Mouse (Mus musculus): ENCODE data around the gene Scd1.
A peak's percentile ranks its signal among the peaks of the same experiment; 100 is the strongest.

The Scd1 gene

DNA sequence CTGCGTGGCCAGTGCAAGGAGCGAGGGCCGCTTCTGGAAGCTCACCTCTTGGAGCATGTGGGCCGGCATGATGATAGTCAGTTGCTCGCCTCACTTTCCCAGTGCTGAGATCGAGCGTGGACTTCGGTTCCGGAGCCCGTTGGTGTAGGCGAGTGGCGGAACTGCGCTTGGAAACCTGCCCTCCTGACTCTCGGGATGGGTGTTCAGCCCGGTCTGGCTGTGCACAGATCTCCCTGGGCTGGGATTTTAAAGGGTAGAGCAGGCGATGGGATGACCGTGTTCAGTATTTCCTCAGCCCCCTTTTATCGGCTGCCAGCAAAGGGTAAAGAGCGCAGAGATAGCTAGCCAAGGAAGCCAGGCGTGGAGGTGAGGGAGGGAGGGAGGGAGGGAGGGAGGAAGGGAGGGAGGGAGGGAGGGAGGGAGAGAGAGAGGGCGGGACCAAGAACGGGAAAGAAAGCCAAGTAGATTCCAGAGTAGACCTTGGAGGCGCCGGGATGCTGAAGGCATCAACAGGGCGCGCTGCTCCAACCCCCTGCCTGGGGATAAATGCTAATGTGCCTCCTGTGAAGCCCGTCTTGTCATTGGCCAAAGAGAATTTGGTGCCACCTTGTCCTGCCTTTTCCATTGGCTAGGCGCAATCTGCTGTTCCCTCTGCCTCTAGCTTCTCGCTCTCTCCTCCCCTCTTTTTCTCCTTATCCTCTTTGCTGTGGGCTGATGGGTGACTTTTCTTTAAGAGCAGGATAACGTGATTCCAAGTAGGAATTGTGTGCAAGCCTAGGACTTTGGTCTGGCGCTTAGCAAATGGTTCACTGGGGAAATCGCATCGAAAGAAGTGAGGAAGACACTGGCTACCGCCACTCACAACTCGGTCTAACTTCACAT lies at the start of gene Scd1:
Scd1 (minus strand) TSS at position 539 of the 882 bp plus-strand sequence.
- peak; percentile 69 to 79 for DNase-seq (ENCODE audit: low spot score in 2 of 2)

DNA sequence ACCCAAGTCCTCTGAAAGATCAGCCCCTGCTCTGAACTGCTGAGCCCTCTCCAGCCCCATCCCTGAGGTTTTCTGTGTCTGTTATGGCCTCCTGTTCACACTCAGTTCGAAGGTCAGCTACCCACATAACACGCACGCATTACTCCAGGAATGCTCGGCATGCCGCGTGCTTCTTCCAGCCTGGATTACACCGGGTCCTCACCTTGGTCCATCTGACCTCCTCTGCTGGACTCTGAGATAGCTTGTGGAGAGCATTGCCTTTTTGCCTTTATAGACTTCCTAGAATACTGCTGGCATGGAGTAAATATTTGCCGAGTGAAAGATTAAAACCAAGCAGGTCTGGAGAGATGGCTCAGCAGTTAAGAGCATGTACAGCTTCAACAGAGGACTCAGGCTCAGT lies 47.7 kb upstream of the Scd1 start:
- DNase-seq (ENCODE audit: low spot score in 2 of 2) = no peak

DNA sequence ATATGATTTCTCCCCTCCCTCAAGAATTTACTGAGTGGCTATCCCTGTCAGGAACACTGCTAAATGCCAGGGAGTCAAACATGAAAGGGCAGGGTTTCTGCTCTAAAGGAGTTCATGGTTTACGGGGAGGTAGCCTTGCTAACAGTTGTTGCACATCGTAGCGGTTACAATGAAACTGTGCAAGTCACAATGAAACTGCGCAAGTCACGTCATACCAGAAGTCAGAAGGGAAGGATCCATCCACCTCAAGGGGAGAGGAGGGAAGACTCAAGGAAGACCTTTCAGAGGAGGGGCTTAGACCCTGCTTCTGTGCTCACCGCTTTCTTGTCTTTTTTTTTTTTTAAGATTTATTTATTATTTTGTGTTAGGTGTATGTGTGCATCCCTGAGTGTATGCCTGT lies 47.2 kb upstream of the Scd1 start:
- no peak for DNase-seq (ENCODE audit: low spot score in 2 of 2)

DNA sequence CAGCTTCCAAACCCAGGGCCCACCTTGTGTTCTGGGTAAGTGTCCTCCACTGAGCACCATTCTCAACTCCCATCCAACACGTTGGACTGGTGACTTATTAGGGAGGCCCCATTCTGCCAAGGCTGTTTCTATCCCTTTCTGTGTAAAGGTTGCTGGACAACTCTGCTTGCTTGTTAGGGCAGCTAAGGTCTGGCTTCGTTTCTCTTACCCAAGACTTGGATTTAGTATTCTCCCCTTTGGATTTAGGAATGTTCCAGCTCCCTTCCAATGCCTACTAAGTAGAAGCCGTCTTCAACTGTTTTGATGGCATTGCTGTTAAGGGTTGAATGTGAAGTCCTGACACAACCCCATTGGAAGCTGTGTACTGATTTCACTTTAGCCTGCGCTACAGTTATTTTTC lies 40.2 kb upstream of the Scd1 start:
- no peak for DNase-seq (ENCODE audit: low spot score in 2 of 2)

DNA sequence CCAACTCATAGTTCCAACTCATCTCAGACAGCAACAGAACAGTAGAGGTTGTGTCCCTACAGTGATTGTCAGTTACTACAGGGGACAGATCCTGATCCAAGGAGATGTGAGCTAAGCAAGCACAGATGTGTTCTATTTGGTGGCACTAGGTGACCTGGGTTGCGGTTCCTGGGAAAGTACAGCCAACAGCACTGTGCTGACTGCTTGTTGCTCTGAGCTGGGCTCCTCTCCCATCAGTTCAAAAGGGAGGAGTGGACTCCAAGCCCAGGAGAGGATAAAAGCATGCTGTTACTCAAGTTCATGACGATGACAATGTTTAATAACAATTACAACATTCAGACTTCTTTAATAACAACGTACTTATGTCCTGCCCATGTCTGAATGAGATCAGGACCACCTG lies 38.1 kb upstream of the Scd1 start:
- DNase-seq (ENCODE audit: low spot score in 2 of 2) = no peak

DNA sequence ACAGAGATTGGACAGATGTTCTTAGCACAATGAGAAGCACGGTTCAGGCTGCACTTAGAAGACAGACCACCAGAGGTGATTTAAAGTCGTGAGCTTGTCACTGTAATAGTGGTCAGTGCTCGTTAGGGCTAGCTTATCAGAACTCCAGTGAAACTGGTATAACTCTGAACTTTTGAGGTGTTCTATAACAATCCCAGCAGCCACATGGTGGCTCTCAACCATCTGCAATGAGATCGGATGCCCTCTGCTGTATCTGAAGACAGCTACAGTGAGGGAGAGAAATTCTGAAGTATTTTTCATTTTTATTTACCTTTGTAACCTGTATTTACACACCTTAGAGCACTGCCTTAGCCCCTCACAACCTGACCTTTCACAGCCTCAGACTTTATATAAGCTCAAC lies 31.6 kb upstream of the Scd1 start:
- DNase-seq (ENCODE audit: low spot score in 2 of 2) = no peak

DNA sequence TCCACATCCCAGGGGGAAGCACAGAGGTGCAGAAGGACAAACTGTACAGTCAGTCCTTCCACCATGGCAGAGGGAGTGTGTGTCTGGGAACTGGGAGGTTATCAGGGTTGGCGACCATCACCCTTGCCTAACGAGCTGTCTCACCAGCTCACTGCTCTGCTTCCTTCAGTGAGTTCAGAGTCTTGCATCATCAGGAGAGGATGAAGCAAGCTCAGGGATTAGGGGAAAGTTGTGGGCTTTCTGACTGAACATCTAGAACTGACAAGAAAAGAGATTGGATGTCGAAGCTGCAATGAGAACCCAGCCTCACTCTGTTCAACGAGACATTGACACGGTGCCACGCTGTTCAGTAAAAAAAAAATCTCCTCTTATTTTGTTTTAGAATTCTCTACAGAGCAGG lies 30.3 kb upstream of the Scd1 start:
- DNase-seq (ENCODE audit: low spot score in 2 of 2) = no peak

DNA sequence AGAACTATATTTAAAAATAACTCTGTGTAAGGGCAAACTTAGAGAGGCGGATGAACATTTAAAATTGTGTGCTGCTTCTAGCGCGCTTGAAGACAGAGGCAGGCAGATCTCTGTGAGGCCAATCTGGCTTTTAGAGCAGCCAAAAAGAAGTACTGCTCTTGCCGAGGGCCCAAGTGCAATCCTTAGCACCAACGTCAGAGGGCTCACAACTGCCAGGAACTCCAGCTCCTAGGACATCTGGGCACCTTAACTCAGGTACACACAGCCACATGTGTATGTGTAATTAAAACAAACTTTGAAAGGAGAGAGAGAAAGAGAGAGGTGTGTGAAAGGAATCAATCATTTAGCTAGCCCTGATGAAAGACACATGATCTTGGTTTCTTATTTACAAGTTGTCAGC lies 24.4 kb upstream of the Scd1 start:
- no peak for DNase-seq (ENCODE audit: low spot score in 2 of 2)

DNA sequence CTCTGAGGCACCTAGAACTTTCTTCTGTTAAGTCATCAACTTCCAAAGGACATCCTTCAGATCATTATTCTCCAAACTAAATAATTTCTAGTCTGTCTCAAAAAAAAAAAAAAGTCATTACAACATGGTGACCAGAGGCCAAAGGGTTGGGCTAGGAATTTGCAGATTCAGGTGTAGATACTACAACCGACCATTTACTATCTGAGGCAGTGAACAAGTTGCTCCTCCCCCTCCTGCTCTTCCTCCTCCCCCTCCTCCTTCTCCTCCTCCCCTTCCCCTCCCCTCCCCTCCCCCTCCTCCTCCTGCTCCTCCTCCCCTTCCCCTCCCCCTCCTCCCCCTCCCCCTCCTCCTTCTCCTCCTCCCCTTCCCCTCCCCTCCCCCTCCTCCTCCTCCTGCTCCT lies 20.0 kb upstream of the Scd1 start:
- DNase-seq (ENCODE audit: low spot score in 2 of 2) = no peak

DNA sequence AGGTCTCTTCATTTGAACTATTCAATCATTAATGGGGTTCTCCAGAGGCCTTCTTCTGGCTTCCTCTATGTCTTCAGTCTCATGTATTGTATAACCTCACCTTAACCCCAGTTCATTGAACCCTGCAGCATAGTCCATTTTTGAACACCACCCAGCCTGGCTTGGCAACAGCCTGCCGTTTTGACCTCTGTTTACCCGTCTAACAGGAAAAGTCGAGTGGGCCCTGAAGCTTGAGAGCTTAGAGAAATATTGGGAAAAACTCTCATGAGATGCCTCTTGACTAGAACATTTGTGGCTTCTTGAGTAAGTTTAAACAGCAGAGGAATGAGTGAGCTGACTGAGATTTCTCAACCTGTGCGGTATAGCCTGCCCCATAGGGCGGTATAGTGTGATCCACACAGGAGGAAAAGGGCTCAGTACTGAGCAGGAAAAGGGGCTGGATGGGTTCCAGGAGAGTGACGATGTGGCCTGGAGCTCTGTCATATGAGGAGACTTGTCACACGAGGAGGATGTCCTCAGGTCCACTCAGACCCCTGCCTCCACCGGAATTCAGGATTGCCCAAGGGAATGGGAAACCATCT lies 14.5 kb upstream of the Scd1 start:
- no peak for DNase-seq (ENCODE audit: low spot score in 2 of 2)

DNA sequence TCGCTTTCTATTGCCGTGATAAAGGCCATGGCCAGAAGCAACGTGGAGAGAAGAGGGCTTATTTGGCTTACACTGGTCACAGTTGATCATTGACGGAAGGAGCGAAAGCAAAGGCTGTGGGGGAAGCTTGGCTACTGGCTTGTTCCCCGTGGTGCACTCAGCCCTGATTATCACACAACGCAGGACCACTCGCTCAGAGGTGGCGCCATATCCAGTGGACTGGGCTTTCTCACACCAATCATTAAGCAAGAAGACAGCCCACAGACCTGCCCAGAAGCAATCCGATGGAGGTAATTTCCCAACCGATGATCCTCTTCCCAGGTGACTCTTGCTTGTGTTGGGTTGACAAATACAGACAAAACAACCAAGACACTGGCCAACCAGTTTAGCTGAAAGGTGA lies 11.9 kb upstream of the Scd1 start:
- no peak for DNase-seq (ENCODE audit: low spot score in 2 of 2)

DNA sequence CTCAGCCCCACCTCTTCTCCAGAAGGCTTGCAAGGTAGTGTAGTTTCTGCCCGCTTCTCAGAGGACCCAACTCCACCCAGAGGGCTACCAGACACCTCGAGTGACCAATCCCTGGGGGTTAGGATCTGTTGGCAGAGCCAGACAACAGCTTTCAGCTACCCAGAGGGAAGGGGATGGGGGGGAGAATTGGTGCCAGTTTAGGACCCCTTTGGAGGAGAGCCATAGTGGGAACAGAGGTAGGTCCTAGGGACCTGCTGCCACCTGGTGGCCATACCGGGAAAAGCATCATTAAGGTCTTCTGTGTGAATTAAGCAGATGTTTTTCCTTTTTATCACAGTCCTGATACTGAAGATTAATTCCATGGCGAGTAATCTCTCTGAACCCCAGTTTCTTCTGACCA lies 11.3 kb upstream of the Scd1 start:
- DNase-seq (ENCODE audit: low spot score in 2 of 2) = peak in 1 of 2 experiments; percentile 72

DNA sequence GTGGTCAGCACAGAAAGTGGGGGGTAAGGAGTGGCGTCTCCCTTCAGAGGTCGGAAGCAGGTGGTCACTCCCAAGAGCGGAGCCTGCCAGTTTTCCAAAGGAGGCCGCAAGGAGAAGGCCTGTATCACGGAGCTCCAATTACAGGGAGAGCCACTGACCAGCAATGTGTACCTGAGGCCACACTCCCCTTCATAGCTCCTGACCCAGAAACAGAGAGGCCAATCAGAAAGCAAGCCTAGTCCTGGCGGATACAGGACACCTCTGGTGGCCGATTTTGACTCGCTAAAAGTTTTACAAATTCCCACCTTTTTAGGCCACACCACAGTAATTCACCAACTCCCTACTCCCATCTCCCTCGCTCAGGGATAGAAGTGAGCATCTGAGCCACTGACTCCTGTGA lies 10.9 kb upstream of the Scd1 start:
- no peak for DNase-seq (ENCODE audit: low spot score in 2 of 2)

DNA sequence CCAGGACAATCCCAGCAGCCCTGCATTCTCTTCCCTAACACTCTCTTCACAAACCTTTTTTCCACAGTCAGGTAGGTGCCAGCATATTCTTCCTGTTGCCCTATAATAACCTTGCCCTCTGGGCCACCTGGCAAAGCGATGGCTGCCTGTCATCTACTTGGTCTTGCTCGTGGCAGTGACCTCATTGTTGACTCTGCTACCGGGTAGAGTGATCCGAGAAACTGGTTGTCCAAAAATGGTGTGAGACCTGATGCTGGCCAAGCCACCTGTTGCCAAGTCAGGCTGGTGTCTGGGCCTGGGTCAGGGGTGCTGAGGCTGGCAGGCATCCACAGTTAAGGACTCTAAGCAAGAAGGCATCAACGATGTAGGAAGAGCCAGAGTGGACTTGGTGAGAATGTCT lies 10.4 kb upstream of the Scd1 start:
- no peak for DNase-seq (ENCODE audit: low spot score in 2 of 2)

DNA sequence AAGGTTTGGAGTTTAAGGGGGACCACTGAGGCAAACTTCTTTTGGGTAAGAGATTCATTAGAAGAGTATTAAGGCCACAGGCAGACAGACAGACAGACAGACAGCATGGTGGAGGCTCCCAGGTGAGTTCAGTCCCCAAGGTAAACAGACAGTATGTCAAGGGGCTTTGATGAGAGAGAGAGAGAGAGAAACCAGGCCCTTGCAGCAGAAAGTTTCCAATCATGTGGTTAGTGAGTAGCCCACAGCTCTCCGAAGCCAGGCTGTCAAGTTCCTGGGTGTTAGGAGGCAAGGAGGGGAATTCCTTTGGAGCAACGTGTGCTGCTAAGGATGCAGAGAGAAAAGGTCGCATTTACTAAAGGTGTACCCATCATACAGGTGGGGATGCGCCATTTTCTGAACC lies 9.8 kb upstream of the Scd1 start:
- DNase-seq (ENCODE audit: low spot score in 2 of 2) = no peak

DNA sequence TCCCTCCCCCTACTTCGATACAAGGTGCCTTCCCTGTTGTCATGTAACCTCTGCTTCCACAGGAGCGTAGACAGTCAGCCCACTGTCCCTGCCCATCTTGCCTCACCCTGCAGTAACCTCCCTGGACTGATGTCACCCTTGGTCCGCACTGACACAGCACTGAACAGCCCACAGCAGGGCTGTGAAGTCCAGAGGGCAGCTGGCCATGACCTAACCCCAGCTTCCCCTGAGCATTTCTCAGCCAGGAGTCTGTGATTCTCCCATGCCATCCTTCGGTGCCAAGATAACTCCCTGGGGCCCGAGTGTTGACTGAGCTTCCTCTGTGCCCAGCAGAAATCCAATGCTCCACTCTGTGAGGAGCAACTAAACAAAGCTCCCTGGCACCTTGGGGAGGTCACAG lies 8.6 kb upstream of the Scd1 start:
- no peak for DNase-seq (ENCODE audit: low spot score in 2 of 2)

DNA sequence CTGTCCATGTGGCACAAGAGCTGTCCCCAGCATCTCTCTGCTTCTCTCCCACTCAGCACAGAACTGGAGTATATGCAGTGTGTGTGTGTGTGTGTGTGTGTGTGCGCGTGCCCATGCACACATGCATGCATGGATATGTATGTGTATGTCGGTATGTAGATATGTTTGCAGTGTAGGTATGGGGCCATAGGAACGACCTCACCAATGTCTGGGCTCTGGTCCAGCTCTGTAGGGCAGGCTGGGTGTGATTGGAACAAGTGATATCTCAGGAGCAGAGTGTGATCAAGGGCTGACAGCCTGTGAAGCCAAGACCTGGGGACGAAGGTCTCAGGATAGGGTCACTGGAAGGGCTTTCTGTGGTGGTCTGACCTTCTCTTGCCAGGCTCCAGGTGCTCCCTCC lies 7.8 kb upstream of the Scd1 start:
- DNase-seq (ENCODE audit: low spot score in 2 of 2) = no peak

DNA sequence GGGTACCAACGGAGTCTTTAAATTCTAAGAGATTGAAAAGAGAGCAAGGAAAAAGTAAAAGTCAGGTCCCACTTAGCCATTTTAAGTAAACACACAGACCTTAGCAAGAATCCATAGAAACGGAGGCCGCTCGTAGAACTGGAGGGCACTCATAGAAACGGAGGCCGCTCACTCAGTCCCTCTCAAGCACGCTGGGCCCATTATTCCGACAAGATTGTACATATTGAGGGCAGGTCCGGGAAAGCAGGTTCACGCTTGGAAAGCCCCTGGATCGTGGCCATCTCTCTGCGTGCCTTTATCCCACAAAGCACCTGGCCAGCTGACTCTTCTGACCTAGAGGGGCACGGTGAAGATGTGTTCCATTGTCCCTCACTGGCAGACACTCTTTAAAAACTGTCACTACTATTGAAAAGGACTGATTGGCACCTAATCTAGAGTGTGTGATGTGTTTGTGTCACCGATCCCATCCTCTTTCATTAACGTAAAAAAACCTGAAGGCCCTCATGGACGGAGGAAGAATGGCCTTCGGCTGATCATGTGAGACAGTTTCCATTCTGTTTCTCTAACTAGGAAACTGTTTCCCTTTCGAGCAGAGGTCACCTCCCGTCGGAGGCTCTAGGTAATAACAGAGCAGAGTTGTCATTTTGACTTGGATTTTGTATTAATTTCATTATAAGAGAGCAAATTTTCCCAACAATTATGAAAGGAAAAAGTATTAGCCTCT lies 2.8 kb upstream of the Scd1 start:
- DNase-seq (ENCODE audit: low spot score in 2 of 2) = no peak

DNA sequence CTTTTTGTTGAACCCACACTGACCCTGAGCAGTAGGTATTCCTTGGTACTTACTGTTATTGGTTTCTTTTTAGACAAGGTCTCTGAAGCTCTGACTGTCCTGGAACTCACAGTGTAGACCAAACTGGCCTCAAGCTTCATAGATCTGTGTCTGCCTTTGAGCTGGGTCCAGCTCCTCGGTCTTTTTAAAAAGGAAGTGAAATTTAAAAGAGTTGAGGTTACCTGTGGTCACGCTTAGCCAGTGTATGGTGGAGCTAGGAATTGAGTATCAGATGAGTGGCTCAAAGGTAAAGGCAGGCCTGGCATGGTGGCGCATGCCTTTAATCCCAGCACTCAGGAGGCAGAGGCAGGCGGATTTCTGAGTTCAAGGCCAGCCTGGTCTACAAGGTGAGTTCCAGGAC lies 916 bp upstream of the Scd1 start:
- DNase-seq (ENCODE audit: low spot score in 2 of 2) = no peak

DNA sequence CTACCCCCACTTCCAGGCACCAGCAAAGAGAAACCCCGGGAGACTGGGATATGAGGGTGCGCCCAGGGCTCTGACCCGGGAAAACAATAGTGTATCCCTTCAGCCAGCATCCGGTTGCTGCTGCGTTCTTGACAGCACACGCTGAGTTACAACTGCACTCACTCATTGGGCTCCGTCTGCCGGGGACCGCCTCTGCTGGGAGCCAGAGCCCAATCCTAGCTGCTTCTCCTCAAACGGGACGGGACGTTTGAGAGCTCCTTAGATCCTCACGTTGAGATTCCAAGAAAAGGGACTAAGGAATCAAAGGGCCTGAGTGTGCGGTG lies 505 bp upstream of the Scd1 start:
- DNase-seq (ENCODE audit: low spot score in 2 of 2) = peak in 1 of 2 experiments; percentile 47

DNA sequence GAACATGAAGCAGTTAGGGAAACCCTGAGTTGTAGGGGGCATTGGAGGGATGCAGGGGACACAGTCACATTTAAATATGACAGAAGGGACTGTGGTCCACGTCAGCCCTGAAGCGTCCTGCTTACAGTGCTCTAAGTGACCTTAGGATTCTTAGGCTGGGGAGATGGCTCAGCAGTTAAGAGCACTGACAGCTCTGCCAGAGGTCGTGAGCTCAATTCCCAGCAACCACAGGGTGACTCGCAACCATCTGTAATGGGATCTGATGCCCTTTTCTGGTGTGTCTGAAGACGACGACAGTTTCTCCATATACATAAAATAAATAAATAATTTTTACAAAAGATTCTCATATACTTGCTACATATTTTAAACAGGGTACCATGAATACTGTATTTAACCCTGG lies 4.1 kb downstream of the Scd1 start:
- DNase-seq (ENCODE audit: low spot score in 2 of 2) = no peak

DNA sequence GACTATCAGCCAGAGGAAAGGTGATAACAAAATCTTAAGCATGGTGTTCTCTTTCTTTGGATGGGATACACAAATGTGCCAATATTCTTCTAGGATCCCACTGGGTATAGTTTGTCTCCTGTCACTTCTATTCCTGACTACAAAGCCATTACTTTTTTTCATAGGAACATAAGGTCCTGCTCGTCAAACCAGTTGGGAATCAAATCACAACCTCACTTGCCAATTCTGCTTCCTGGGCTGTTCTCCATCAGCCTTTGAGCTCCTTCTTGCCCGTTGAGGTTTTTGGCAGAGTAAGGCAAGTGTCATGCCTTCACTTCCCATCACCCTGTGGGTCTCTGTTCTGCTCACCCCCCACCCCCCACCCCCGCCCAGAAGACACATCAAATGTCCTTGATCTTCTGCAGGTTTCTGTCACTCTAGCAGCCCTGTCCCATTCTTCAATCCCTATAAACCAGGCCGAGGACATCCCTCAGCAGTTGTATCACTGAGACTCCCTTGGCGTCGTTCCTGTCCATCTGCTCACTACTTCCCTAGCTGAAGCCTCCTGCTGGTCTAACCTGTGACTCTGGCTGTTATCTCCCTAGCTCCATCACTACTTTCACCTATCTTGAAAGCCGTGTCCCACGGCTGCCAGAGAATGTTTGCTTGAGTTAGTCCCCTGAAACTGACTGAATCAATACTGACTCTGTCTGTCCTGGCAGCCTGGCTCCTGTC lies 7.0 kb downstream of the Scd1 start:
- no peak for DNase-seq (ENCODE audit: low spot score in 2 of 2)

DNA sequence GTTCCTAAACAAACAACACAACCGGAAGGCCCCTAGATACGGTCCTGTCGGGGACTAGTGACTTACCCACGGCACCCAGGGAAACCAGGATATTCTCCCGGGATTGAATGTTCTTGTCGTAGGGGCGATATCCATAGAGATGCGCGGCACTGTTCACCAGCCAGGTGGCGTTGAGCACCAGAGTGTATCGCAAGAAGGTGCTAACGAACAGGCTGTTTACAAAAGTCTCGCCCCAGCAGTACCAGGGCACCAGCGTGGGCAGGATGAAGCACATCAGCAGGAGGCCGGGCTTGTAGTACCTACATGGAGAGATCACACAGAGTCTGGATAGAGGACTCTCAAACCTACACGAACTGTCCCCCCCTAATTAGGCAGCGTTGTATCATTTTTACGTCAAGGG lies 7.6 kb downstream of the Scd1 start:
- no peak for DNase-seq (ENCODE audit: low spot score in 2 of 2)
